Mouse (Mus musculus) kidney, adult 2 months (tissue): Measurements from ENCODE around the gene Scp2d1.

Experiments
- CTCF ChIP-seq: fragments of 200-500 bp; conservative IDR thresholded peaks from 2 replicates; pipeline ENCODE4 v1.5.1; 2011; ENCODE audit warnings: low read depth, mild to moderate bottlenecking, control low read depth, low read length, moderate library complexity, mixed read lengths; ENCODE audit not compliant: insufficient read depth, insufficient read length
- POLR2A ChIP-seq: fragments of 200-500 bp; IDR thresholded peaks from one replicate; pipeline ENCODE4 v1.6.1; 2011; ENCODE audit warnings: low read depth, low read length, control low read depth

- no peak for TF ChIP-seq POLR2A
- no peak; the same call in 1 of the 2 replicates for TF ChIP-seq CTCF
These were observed 45.4 kb downstream of the Scp2d1 start for GRCm38 (mm10) chr2:144868827-144869226.
